10 mouse cellular contexts compared by ENCODE assay signal in genomic region chr4:137495501-137496100, GRCm38 (mm10). TPM values are rescaled to one million over a fixed set of nuclear protein-coding genes. Genes with fewer than 3 reads are reported as not detected.
DNase-seq lines count a peak whose midpoint lies in the region; ATAC-seq and TF ChIP-seq lines count a peak whose summit lies in the region.
"Had no signal": no experiment of that assay in that cellular context is flagged by ENCODE, and none has a peak within 500 bp of the region (broad histone marks: within the 10 kb centered on the region; RNA-seq: fewer than 3 reads in every experiment).

No protein-coding gene starts in this region.

- WGBS in forebrain, embryonic 10.5 days, result 65% methylated on average over 6 of the region's 6 CpGs
- WGBS in forebrain, embryonic 16.5 days, result 63% methylated on average over 6 of the region's 6 CpGs
- WGBS in lung, embryonic 16.5 days, result 36% methylated on average over 6 of the region's 6 CpGs
- 60% methylated on average over 6 of the region's 6 CpGs for WGBS in hindbrain, postnatal 0 days

- no peak for ATAC-seq in forebrain, embryonic 16.5 days
- peak; percentile 10 for ATAC-seq in lung, embryonic 16.5 days (ENCODE audit: low read depth)
- ATAC-seq in hindbrain, postnatal 0 days, result no peak

- DNase-seq in forebrain, embryonic 10.5 days (ENCODE audit: extremely low spot score, low spot score), result no peak
- DNase-seq in lung, postnatal 25 days (ENCODE audit: low spot score), result no peak
- no peak for DNase-seq in hindbrain, postnatal 0 days (ENCODE audit: low spot score)
- peak; percentile 74 to 80 for DNase-seq in spleen, postnatal 36 days (ENCODE audit: low spot score in 2 of 2)
- no peak for DNase-seq in adrenal gland, adult 2 months
- DNase-seq in urinary bladder, postnatal 4 days (ENCODE audit: low spot score in 2 of 2), result no peak
- DNase-seq: thymus, adult 18-20 months had no signal

- no peak overlapping the region for H3K4me2 ChIP-seq in forebrain, embryonic 16.5 days (ENCODE audit: low read length)
- H3K4me2 ChIP-seq in lung, embryonic 16.5 days (ENCODE audit: low read depth, low read length), result 0 out of 2 replicates have a peak overlapping the region, but pooled peaks have one; percentile 3
- no peak overlapping the region for H3K4me2 ChIP-seq in hindbrain, postnatal 0 days (ENCODE audit: low read depth, low read length)

- no peak overlapping the region for H3K9ac ChIP-seq in forebrain, embryonic 16.5 days (replicated peaks; ENCODE audit: low read depth, low read length)
- peak overlapping the region; percentile 49 for H3K9ac ChIP-seq in lung, embryonic 16.5 days (ENCODE audit: low read length)
- H3K9ac ChIP-seq in hindbrain, postnatal 0 days (replicated peaks; ENCODE audit: low read length), result no peak overlapping the region

- no peaks in the 10 kb centered on the region for H3K36me3 ChIP-seq in forebrain, embryonic 10.5 days (replicated peaks)
- no peaks in the 10 kb centered on the region for H3K36me3 ChIP-seq in forebrain, embryonic 16.5 days (ENCODE audit: control insufficient read depth, insufficient read depth)
- no peaks in the 10 kb centered on the region for H3K36me3 ChIP-seq in lung, embryonic 16.5 days (ENCODE audit: control insufficient read depth, insufficient read depth, low read length)
- no peaks in the 10 kb centered on the region for H3K36me3 ChIP-seq in hindbrain, postnatal 0 days (ENCODE audit: insufficient read depth, low read length)

- peaks cover 75% of the 10 kb centered on the region for H3K4me1 ChIP-seq in forebrain, embryonic 10.5 days
- H3K4me1 ChIP-seq in forebrain, embryonic 16.5 days (replicated peaks; ENCODE audit: control insufficient read depth, insufficient read depth, low read length), result peaks cover 8% of the 10 kb centered on the region
- H3K4me1 ChIP-seq in lung, embryonic 16.5 days (replicated peaks; ENCODE audit: control insufficient read depth, insufficient read depth, low read length), result peaks cover 49% of the 10 kb centered on the region
- H3K4me1 ChIP-seq in hindbrain, postnatal 0 days (ENCODE audit: insufficient read depth, low read length), result no peaks in the 10 kb centered on the region

- peak overlapping the region; percentile 31; the same call in 1 of the 2 replicates for H3K4me3 ChIP-seq in forebrain, embryonic 10.5 days
- no peak overlapping the region for H3K4me3 ChIP-seq in forebrain, embryonic 16.5 days (replicated peaks; ENCODE audit: low read length)
- no peak overlapping the region for H3K4me3 ChIP-seq in lung, embryonic 16.5 days (ENCODE audit: low read length)
- H3K4me3 ChIP-seq in hindbrain, postnatal 0 days (ENCODE audit: low read length), result no peak overlapping the region

- TF ChIP-seq CTCF in hindbrain, postnatal 0 days (IDR thresholded peaks at IDR 0.05; ENCODE audit: low read depth), result no peak

- peak overlapping the region; percentile 87 for H3K27ac ChIP-seq in forebrain, embryonic 10.5 days
- no peak overlapping the region for H3K27ac ChIP-seq in forebrain, embryonic 16.5 days (ENCODE audit: low read length)
- H3K27ac ChIP-seq in lung, embryonic 16.5 days (ENCODE audit: low read length), result peak overlapping the region; percentile 90
- 0 out of 2 replicates have a peak overlapping the region, but pooled peaks have one; percentile 41 for H3K27ac ChIP-seq in hindbrain, postnatal 0 days

- no peaks in the 10 kb centered on the region for H3K9me3 ChIP-seq in forebrain, embryonic 10.5 days
- H3K9me3 ChIP-seq in forebrain, embryonic 16.5 days (ENCODE audit: control insufficient read depth, low read length), result no peaks in the 10 kb centered on the region
- no peaks in the 10 kb centered on the region for H3K9me3 ChIP-seq in lung, embryonic 16.5 days (ENCODE audit: control insufficient read depth, low read length)
- H3K9me3 ChIP-seq in hindbrain, postnatal 0 days (ENCODE audit: low read length), result no peaks in the 10 kb centered on the region

- no peaks in the 10 kb centered on the region for H3K27me3 ChIP-seq in forebrain, embryonic 10.5 days (ENCODE audit: poor library complexity, severe bottlenecking)
- H3K27me3 ChIP-seq in forebrain, embryonic 16.5 days (replicated peaks; ENCODE audit: control insufficient read depth, insufficient read depth, low read length), result no peaks in the 10 kb centered on the region
- H3K27me3 ChIP-seq in lung, embryonic 16.5 days (ENCODE audit: control insufficient read depth, insufficient read depth, low read depth, low read length), result no peaks in the 10 kb centered on the region
- no peaks in the 10 kb centered on the region for H3K27me3 ChIP-seq in hindbrain, postnatal 0 days (ENCODE audit: insufficient read depth, low read length)

RNA-seq across cellular contexts. Expression of gene Hspg2, which starts 27.0 kb away (rescaled TPM):
- 15.6 and 17.9 TPM in 2 replicates for polyA plus RNA-seq in forebrain, embryonic 10.5 days (2016; fragmentation: Nextera tagmentation; extraction: Ambion mirVana)
- polyA plus RNA-seq in forebrain, embryonic 16.5 days (2015; fragmentation: Nextera tagmentation; extraction: Ambion mirVana), result 3.2 and 4.9 TPM in 2 replicates
- polyA plus RNA-seq in lung, embryonic 16.5 days (2015; fragmentation: Nextera tagmentation; extraction: Ambion mirVana), result 34.7 and 35.2 TPM in 2 replicates
- total RNA-seq in hindbrain, postnatal 0 days (2014; rRNA removed), result 37.8 and 39.2 TPM in 2 replicates
- polyA plus RNA-seq in hindbrain, postnatal 0 days (2015; fragmentation: Nextera tagmentation; extraction: Ambion mirVana), result 3.5 and 3.7 TPM in 2 replicates
- total RNA-seq in adrenal gland, adult 2 months (2021), result 100 to 1,000 TPM in 1 of 2 experiments, 10 to 100 TPM in 1; 87.4 to 150 TPM
- polyA plus RNA-seq in adrenal gland, adult 2 months (2012; rRNA removed), result 122 and 125 TPM in 2 replicates

RNA-seq across cellular contexts. Expression of gene 1700013G24Rik, which starts 42.5 kb away (rescaled TPM):
- not detected in 2 replicates for polyA plus RNA-seq in forebrain, embryonic 10.5 days (2016; fragmentation: Nextera tagmentation; extraction: Ambion mirVana)
- polyA plus RNA-seq in forebrain, embryonic 16.5 days (2015; fragmentation: Nextera tagmentation; extraction: Ambion mirVana), result not detected in 2 replicates
- not detected in 2 replicates for polyA plus RNA-seq in lung, embryonic 16.5 days (2015; fragmentation: Nextera tagmentation; extraction: Ambion mirVana)
- total RNA-seq in hindbrain, postnatal 0 days (2014; rRNA removed), result not detected in 2 replicates
- not detected in 2 replicates for polyA plus RNA-seq in hindbrain, postnatal 0 days (2015; fragmentation: Nextera tagmentation; extraction: Ambion mirVana)
- total RNA-seq in adrenal gland, adult 2 months (2021), result not detected
- polyA plus RNA-seq in adrenal gland, adult 2 months (2012; rRNA removed), result not detected in 2 replicates
- total RNA-seq: left cerebral cortex, postnatal 14 days had no signal

Comparison
In these comparisons a context has a peak if more than half of its experiments do, and no peak if none do; other contexts are left out.
1. DNase-seq: peak in spleen, postnatal 36 days (2 of 2); none in forebrain, embryonic 10.5 days (single experiment), lung, postnatal 25 days (single experiment), hindbrain, postnatal 0 days (single experiment), adrenal gland, adult 2 months (single experiment) and urinary bladder, postnatal 4 days (0 of 2).